Mouse (Mus musculus) midbrain, embryonic 10.5 days (tissue): ENCODE measurements around the gene Pabpc4. TPM values are rescaled to one million over a fixed set of nuclear protein-coding genes. Genes with fewer than 3 reads are reported as not detected.
"Not testable (repeated sequence)": the region's sequence is repeated elsewhere in the genome, so short reads cannot be mapped to it uniquely, and the experiment has no call there.

ENCODE experiments used
- DNase-seq: peaks from one replicate; pipeline ENCODE4 v3.0.0-alpha.2; 2017; ENCODE audit warnings: low spot score
- H3K27ac ChIP-seq: fragments of 300-500 bp; sonication (generic); replicated peaks from 2 replicates; pipeline ENCODE4 v1.5.1; 2016; ENCODE audit warnings: mild to moderate bottlenecking
- H3K27me3 ChIP-seq: fragments of 300-500 bp; sonication (generic); 2 replicates; pipeline ENCODE4 v1.6.1; 2016; ENCODE audit warnings: low read depth, mild to moderate bottlenecking; ENCODE audit not compliant: poor library complexity, severe bottlenecking
- H3K36me3 ChIP-seq: fragments of 300-500 bp; sonication (generic); 2 replicates; pipeline ENCODE4 v1.6.1; 2016; ENCODE audit warnings: mild to moderate bottlenecking, moderate library complexity
- H3K4me1 ChIP-seq: fragments of 300-500 bp; sonication (generic); 2 replicates; pipeline ENCODE4 v1.6.1; 2016
- H3K4me3 ChIP-seq: fragments of 300-500 bp; sonication (generic); 2 replicates; pipeline ENCODE4 v1.5.1; 2016; ENCODE audit warnings: mild to moderate bottlenecking, moderate library complexity
- H3K9me3 ChIP-seq: fragments of 300-500 bp; sonication (generic); replicated peaks from 2 replicates; pipeline ENCODE4 v1.6.1; 2016; ENCODE audit warnings: mild to moderate bottlenecking
- WGBS: fragments of 180-500 bp; shearing (Covaris S2); methylation state at CpG from one replicate; pipeline ENCODE4 v1.1.7; 2016; 5-methylcytosine and 5-hydroxymethylcytosine counted together
- polyA plus RNA-seq: library from polyadenylated mRNA; unstranded; fragments of >200 nt; fragmentation: Nextera tagmentation; extraction: Ambion mirVana; gene quantifications from 2 replicates; pipeline ENCODE4 v1.2.1, GENCODE M21; 2016

The Pabpc4 gene
- polyA plus RNA-seq, 1 experiment from 2014 or later = 48.3 TPM

GRCm38 (mm10) chr4:123295026-123295425 lies 32.9 kb downstream of the Pabpc4 start:
- not testable (repeated sequence) for H3K4me3 ChIP-seq, H3K9me3 ChIP-seq, H3K4me1 ChIP-seq, DNase-seq, H3K27ac ChIP-seq, H3K27me3 ChIP-seq
- peaks cover 99% of the 10 kb centered on the region for H3K36me3 ChIP-seq
- WGBS = 93% methylated on average over 15 of the region's 15 CpGs

GRCm38 (mm10) chr4:123295516-123296147 lies 33.5 kb downstream of the Pabpc4 start:
- H3K36me3 ChIP-seq = peaks cover 100% of the 10 kb centered on the region
- no peak overlapping the region for H3K4me3 ChIP-seq
- no peak overlapping the region for H3K27ac ChIP-seq
- no peaks in the 10 kb centered on the region for H3K4me1 ChIP-seq
- no peaks in the 10 kb centered on the region for H3K9me3 ChIP-seq
- DNase-seq = no peak
- 92% methylated on average over 21 of the region's 21 CpGs for WGBS
- H3K27me3 ChIP-seq = no peaks in the 10 kb centered on the region

- Histone ChIP-seq H3K4me1 (no peaks in the 10 kb centered on the region), H3K9me3 (no peaks in the 10 kb centered on the region), H3K27me3 (no peaks in the 10 kb centered on the region), H3K36me3 (peaks cover 100% of the 10 kb centered on the region), H3K27ac (no peak overlapping the region), H3K4me3 (no peak overlapping the region)
- no peak for DNase-seq
- WGBS = 86% methylated on average over 5 of the region's 5 CpGs
Observed at GRCm38 (mm10) chr4:123296148-123296534, 34.0 kb downstream of the Pabpc4 start.

GRCm38 (mm10) chr4:123297195-123297960 lies 35.2 kb downstream of the Pabpc4 start:
- Histone ChIP-seq H3K27me3 (no peaks in the 10 kb centered on the region), H3K4me3 (no peak overlapping the region), H3K4me1 (no peaks in the 10 kb centered on the region), H3K9me3 (no peaks in the 10 kb centered on the region), H3K27ac (no peak overlapping the region), H3K36me3 (peaks cover 100% of the 10 kb centered on the region)
- DNase-seq = no peak
- WGBS = 91% methylated on average over 22 of the region's 22 CpGs

GRCm38 (mm10) chr4:123298226-123298625 lies 36.1 kb downstream of the Pabpc4 start:
- no peak for DNase-seq
- Histone ChIP-seq H3K9me3 (no peaks in the 10 kb centered on the region), H3K36me3 (peaks cover 100% of the 10 kb centered on the region), H3K27me3 (no peaks in the 10 kb centered on the region), H3K4me3 (no peak overlapping the region), H3K27ac (no peak overlapping the region), H3K4me1 (no peaks in the 10 kb centered on the region)
- WGBS = 92% methylated on average over 4 of the region's 4 CpGs

GRCm38 (mm10) chr4:123298980-123299670 lies 37.0 kb downstream of the Pabpc4 start:
- H3K27me3 ChIP-seq = no peaks in the 10 kb centered on the region
- no peak overlapping the region for H3K4me3 ChIP-seq
- H3K27ac ChIP-seq = no peak overlapping the region
- no peak for DNase-seq
- no peaks in the 10 kb centered on the region for H3K4me1 ChIP-seq
- H3K36me3 ChIP-seq = peaks cover 100% of the 10 kb centered on the region
- H3K9me3 ChIP-seq = no peaks in the 10 kb centered on the region; the same call in 1 of the 2 replicates
- WGBS = 95% methylated on average over 11 of the region's 11 CpGs

GRCm38 (mm10) chr4:123305789-123306188 lies 43.6 kb downstream of the Pabpc4 start:
- WGBS = 49% methylated on average over 3 of the region's 3 CpGs
- Histone ChIP-seq H3K4me1 (no peaks in the 10 kb centered on the region), H3K27me3 (no peaks in the 10 kb centered on the region), H3K36me3 (peaks cover 55% of the 10 kb centered on the region), H3K4me3 (no peak overlapping the region), H3K9me3 (no peaks in the 10 kb centered on the region; the same call in 1 of the 2 replicates), H3K27ac (no peak overlapping the region)
- DNase-seq = peak; percentile 28

GRCm38 (mm10) chr4:123306999-123307398 lies 44.8 kb downstream of the Pabpc4 start:
- no peak overlapping the region for H3K27ac ChIP-seq
- H3K4me1 ChIP-seq = no peaks in the 10 kb centered on the region
- no peak overlapping the region for H3K4me3 ChIP-seq
- no peaks in the 10 kb centered on the region for H3K27me3 ChIP-seq
- H3K9me3 ChIP-seq = no peaks in the 10 kb centered on the region; the same call in 1 of the 2 replicates
- DNase-seq = no peak
- peaks cover 43% of the 10 kb centered on the region for H3K36me3 ChIP-seq
- 91% methylated on average over 10 of the region's 10 CpGs for WGBS

GRCm38 (mm10) chr4:123308292-123308691 lies 46.1 kb downstream of the Pabpc4 start:
- H3K4me3 ChIP-seq = no peak overlapping the region
- no peaks in the 10 kb centered on the region for H3K4me1 ChIP-seq
- no peak for DNase-seq
- peaks cover 30% of the 10 kb centered on the region for H3K36me3 ChIP-seq
- H3K27me3 ChIP-seq = no peaks in the 10 kb centered on the region
- H3K27ac ChIP-seq = no peak overlapping the region
- no peaks in the 10 kb centered on the region; the same call in 1 of the 2 replicates for H3K9me3 ChIP-seq
- WGBS = 71% methylated on average over 3 of the region's 3 CpGs

GRCm38 (mm10) chr4:123311845-123312244 lies 49.7 kb downstream of the Pabpc4 start:
- WGBS = 92% methylated on average over 7 of the region's 7 CpGs
- no peak for DNase-seq
- H3K9me3 ChIP-seq = no peaks in the 10 kb centered on the region

GRCm38 (mm10) chr4:123313010-123313409 lies 50.9 kb downstream of the Pabpc4 start:
- 0 out of 2 replicates have a peak, but pooled peaks cover 6% of the 10 kb centered on the region for H3K4me1 ChIP-seq
- no peak overlapping the region for H3K4me3 ChIP-seq
- 87% methylated on average over 6 of the region's 6 CpGs for WGBS
- no peak overlapping the region for H3K27ac ChIP-seq
- peaks cover 4% of the 10 kb centered on the region; the same call in 1 of the 2 replicates for H3K36me3 ChIP-seq
- no peaks in the 10 kb centered on the region for H3K9me3 ChIP-seq
- H3K27me3 ChIP-seq = no peaks in the 10 kb centered on the region
- no peak for DNase-seq

More at GRCm38 (mm10) chr4:123311845-123312244, 49.7 kb downstream of the Pabpc4 start:
- Histone ChIP-seq H3K4me3 (no peak overlapping the region), H3K27me3 (no peaks in the 10 kb centered on the region), H3K4me1 (0 out of 2 replicates have a peak, but pooled peaks cover 6% of the 10 kb centered on the region), H3K27ac (no peak overlapping the region), H3K36me3 (peaks cover 8% of the 10 kb centered on the region; the same call in 1 of the 2 replicates)

- 84% methylated on average over 3 of the region's 3 CpGs for WGBS
- no peak overlapping the region for H3K27ac ChIP-seq
- H3K4me3 ChIP-seq = no peak overlapping the region
- no peaks in the 10 kb centered on the region for H3K9me3 ChIP-seq
- no peak for DNase-seq
- no peaks in the 10 kb centered on the region for H3K27me3 ChIP-seq
- no peaks in the 10 kb centered on the region; the same call in 1 of the 2 replicates for H3K36me3 ChIP-seq
- 0 out of 2 replicates have a peak, but pooled peaks cover 6% of the 10 kb centered on the region for H3K4me1 ChIP-seq
Observed at GRCm38 (mm10) chr4:123314497-123314896, 52.3 kb downstream of the Pabpc4 start.
